Mouse (Mus musculus) ZHBTc4 (cell line): Measurements from ENCODE around the gene Hrasls5.

Experiments
- DNase-seq: peaks from one replicate; pipeline ENCODE4 v3.0.0-alpha.2; 2011; ENCODE audit warnings: low read depth, low spot score

Gene Hrasls5

DNA sequence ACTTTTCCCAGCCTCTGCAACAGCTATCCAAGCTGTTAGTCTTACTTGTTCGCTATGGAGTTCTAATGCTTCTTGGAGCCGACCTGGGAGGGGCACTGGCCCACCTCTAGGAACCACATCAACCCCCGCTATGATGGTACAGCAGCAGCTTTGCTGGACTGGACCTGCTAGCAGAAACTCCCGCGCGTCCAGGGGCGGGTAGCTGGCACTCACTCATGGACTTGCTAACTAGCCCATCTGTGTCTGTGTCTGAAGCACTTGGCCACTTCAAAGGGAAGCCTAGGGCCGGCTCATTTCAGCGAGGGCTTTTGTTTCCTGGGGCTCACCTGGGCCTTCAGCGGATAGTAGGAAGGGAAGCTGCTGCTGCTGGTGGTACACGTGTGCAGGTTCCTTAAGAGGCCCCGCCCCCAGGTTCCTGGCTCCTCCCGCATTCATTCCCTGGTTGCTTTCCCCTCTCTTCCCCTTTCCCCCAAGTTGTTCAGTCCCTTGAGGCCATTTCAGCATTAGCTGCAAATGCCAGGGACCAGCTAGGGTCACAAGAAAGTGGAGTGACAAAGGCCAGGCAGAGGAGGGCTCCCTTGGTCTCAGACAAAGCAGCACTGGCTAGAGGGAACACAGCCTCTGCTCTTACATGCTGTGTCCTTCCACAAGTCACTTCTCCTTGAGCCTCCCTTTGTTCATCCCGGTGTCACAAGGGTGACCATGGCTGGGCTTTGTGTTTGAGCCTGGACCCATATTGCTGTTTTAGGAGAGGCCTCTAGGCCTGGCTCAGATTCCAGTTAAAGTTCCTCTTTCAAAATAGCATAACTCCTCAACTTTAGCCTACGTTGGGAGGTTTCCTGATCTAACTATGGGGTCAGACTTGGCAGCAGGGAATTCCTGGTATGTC is 5.3 kb upstream of the Hrasls5 start, which contains the start of gene Lgals12:
TSS of gene Lgals12 (minus strand) at position 393 of the 889 bp plus-strand sequence.
- DNase-seq: peak; percentile 74

DNA sequence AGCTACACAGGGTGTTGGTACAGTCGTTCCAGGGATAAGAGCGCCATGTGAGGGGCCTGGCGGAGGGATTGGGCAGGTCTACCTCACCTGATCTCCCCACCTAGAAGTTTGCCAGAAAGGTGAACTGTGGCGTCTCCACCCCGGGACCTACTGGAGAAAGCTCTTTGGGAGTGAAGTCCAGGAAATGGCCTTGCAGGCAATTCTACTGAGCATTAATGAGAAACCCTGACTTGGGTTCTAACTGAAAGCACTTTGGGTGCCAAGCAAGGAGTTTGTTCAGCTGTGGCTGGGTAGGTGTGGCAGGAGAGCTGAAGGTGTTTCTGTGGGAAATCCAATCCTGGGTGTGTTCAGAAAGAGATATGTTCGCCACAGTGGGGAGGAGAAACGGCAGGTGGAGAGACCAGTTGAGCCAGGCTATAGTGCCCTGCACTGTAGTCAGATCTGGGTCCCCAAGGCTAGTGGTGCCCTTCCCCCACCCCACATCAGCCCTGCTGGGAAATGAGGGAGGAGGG is 4.6 kb upstream of the Hrasls5 start:
- peak; percentile 21 for DNase-seq

DNA sequence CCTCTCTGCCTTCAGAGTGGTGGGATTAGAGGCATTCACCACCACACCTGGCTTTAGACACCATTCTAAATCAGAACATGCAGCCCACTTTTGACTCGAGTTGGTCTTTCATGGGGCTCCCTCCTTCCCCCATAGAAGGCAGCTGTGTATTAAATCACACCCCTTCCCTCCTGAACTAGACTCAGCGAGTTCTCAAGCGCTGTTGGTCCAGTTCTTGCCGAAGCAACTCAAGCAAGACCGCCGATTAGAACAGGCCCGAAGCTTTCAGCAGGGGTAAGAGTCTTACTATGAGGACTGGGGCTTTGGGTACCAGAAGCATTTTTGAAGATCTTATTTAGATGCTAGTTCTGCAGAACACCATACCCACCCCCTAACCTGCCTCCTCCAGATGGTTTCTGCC is 810 bp downstream of the Hrasls5 start:
- no peak for DNase-seq

DNA sequence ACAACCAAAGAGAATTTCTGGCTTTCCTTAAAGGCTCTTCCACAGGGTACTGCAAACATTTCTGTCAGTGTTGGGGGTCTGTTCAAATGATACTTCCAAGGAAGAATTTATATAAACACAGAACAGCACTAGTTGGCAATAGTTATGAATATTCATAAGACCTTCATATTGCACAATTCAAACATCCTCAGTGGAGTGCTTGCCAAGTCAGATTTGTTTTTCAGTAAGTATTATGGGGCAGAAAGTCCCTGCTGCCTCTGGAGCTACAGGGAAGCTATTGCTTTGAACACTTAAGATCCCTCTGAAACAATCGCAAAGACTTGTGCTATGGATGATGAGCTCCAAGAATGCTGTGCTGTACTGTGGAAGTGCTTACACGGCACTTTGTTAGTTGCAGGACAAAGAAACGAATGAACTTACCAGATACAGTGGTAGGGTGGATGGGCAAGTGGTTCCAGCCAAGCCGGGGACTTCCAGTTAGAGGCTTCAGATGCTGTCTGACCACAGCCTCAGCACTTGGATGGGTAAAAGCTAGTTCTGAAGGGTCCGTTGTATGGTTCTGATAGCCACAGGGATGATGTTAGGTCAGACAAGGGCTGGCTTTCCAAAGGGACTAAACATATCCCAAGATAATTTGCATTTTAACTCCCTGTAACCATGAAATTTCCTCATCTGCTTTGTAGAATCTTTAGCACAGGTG is 4.0 kb downstream of the Hrasls5 start:
- no peak for DNase-seq

DNA sequence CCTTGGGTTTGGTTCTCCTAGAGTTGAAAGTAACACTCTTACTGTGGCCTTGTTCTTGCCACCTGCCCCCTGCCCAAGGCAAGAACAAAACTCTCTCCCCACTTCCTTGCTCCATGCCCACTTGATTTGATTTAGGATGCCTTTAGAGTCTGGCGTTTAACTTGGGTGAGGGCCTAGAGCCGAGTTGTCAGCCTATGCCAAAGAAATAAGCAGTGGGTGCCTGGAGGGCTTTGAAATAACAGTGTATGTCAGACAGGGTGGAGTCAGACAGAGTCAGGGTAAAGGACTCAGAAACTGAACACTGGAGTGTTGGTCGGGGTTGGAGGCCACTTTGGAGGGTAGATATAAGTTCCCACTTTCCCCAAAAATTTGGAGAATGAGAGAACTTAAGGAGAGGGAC is 4.7 kb downstream of the Hrasls5 start:
- DNase-seq: no peak

GRCm38 (mm10) chr19:7617696-7618095 is 5.4 kb downstream of the Hrasls5 start:
- DNase-seq: peak; percentile 82

DNA sequence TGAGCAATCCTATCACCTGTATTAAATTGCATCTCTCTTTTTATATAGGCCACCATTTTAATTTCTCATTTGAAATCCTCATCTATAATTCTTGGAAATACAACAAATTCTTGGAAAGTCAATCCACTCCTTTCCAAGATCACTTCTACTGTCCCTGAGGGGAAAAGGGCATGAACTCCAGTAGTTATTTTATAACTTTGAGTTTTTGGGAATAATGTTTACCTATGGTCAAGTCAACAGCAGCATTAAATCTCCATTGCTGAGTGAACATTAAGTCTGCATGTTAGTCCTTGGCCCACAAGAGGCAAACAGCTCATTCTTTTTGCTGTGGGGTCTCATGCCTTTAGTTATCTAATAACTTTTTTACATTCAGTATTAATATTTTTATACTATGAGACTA is 20.7 kb downstream of the Hrasls5 start:
- DNase-seq: no peak

DNA sequence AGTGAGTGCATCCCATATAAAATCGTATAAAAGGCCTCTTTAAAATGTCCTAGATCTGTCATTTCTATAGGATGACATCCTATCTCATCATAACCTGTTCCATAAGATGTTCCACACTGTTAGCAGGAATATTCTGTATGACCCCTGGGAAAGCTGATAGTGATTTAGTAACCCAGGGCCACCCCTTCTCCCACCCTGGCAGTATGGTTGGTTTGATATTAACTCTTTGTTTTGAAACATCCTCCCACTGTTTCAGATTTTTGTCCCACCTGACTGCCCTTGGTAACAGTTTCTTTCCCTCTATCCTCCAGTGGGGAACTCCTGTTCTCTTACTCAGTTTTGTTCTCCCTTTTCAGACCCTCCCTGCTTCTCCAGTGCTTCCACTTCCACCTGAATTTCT is 21.4 kb downstream of the Hrasls5 start:
- DNase-seq: no peak

GRCm38 (mm10) chr19:7648913-7649666 is 36.7 kb downstream of the Hrasls5 start:
- no peak for DNase-seq

- no peak for DNase-seq
Measured at GRCm38 (mm10) chr19:7672033-7672432, 59.7 kb downstream of the Hrasls5 start.

DNA sequence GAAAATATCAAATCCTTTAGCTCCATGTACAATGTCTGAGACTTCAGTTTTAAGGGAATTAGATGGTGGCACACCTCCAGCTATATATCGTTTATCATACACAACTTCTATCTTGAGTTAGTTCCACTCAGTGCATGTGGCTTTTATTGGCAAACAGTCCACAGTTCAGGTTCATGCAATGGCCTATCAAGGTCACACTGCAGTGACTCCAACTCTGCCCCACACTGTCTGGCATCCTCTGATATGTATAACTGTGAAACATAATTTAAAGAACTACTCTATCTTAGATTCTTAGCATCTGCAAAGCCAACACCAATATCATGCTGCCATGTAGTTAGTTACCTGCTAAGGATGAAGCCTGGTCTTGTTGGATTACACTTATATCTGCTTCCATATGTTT is 75.6 kb downstream of the Hrasls5 start:
- no peak for DNase-seq
